Mouse (Mus musculus): ENCODE results near the gene Rpl13. TPM values are rescaled to one million over a fixed set of nuclear protein-coding genes. Genes with fewer than 3 reads are reported as not detected.

Rpl13 gene
- total RNA-seq, 2 experiments from 2014 or later = 467 to 496 TPM

GRCm38 (mm10) chr8:123146390-123146789, 44.2 kb downstream of the Rpl13 start:
- DNase-seq (ENCODE audit: low spot score in 2 of 2) = peak; percentile 54 to 76

GRCm38 (mm10) chr8:123150737-123151171, 48.6 kb downstream of the Rpl13 start:
- peak; percentile 58 to 71 for DNase-seq (ENCODE audit: low spot score in 2 of 2)

Small RNAs within 50 kb of the gene (microRNA-seq; reads per million reads assigned to microRNA genes)
- gene Mir7079 (0.20 to 0.74 reads per million in 2 experiments), gene Mir7080 (240 to 343 reads per million in 2 experiments)

Other genes starting within 250 kb of the Rpl13 start
- 100 to 1,000 TPM; 165 to 176 TPM for gene Ankrd11, start 60.1 kb upstream of the Rpl13 start, total RNA-seq (2021)
- 10 to 100 TPM; 60.0 to 64.8 TPM for gene Spg7, start 39.4 kb upstream of the Rpl13 start, total RNA-seq (2021)
- 100 to 1,000 TPM; 273 to 284 TPM for gene Cpne7, start 15.0 kb downstream of the Rpl13 start, total RNA-seq (2021)
- 1 to 10 TPM; 2.2 to 3.2 TPM for gene Sult5a1, start 56.0 kb downstream of the Rpl13 start, total RNA-seq (2021)
- gene Dpep1, start 83.9 kb downstream of the Rpl13 start, total RNA-seq (2021) = under 1 TPM; 0.22 to 0.89 TPM
- 100 to 1,000 TPM in 1 of 2 experiments, 10 to 100 TPM in 1; 98.8 to 117 TPM for gene Chmp1a, start 110.4 kb downstream of the Rpl13 start, total RNA-seq (2021)
- gene Spata33, start 110.5 kb downstream of the Rpl13 start, total RNA-seq (2021) = 10 to 100 TPM in 1 of 2 experiments, 1 to 10 TPM in 1; 6.0 to 10.4 TPM
- gene Cdk10, start 122.5 kb downstream of the Rpl13 start, total RNA-seq (2021) = 10 to 100 TPM; 85.8 to 95.4 TPM
- 10 to 100 TPM; 75.1 to 75.8 TPM for gene Spata2l, start 133.9 kb downstream of the Rpl13 start, total RNA-seq (2021)
- gene Zfp276, start 151.8 kb downstream of the Rpl13 start, total RNA-seq (2021) = 10 to 100 TPM; 22.8 to 26.0 TPM
- gene Vps9d1, start 152.0 kb downstream of the Rpl13 start, total RNA-seq (2021) = 10 to 100 TPM; 49.1 to 54.5 TPM
- 1 to 10 TPM; 1.2 to 1.7 TPM for gene Fanca, start 216.2 kb downstream of the Rpl13 start, total RNA-seq (2021)
- gene Spire2, start 230.4 kb downstream of the Rpl13 start, total RNA-seq (2021) = 10 to 100 TPM; 17.0 TPM